Comparison of ENCODE assay signal across 36 mouse cellular contexts in the genomic region with DNA sequence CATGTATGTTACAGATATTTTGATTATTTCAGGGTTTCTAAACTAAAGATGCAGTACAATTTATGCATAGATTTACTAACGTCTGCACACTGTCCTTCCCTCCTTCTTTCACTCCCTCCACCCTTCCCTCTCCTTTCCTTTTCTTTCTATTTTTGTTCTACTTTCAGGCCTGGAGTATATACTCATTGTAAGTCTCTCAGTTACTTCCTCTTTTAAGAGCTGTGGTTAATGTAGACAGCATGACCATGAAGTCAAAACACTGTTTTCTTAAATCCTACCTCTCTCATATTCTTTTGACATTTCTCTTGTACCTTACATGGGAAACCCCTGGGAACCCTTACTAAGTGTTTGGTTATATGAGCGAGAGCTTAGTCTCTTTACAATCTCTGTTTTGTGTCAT. TPM values are rescaled to one million over a fixed set of nuclear protein-coding genes. Genes with fewer than 3 reads are reported as not detected.
"Had no signal": no experiment of that assay in that cellular context is flagged by ENCODE, and none has a peak within 500 bp of the region (broad histone marks: within the 10 kb centered on the region; RNA-seq: fewer than 3 reads in every experiment).

No protein-coding gene starts in this region.

- H3K4me2 ChIP-seq: heart, embryonic 12.5 days; hindbrain, embryonic 13.5 days; hindbrain, embryonic 15.5 days; limb, embryonic 13.5 days; limb, embryonic 15.5 days; liver, embryonic 12.5 days had no signal

- H3K27ac ChIP-seq: heart, embryonic 10.5 days; hindbrain, embryonic 13.5 days; hindbrain, embryonic 15.5 days; hindbrain, postnatal 0 days; layer of hippocampus, adult 2 months; limb, embryonic 13.5 days; limb, embryonic 15.5 days; liver, embryonic 12.5 days had no signal

- H3K36me3 ChIP-seq: heart, embryonic 10.5 days; heart, embryonic 12.5 days; hindbrain, embryonic 13.5 days; hindbrain, embryonic 15.5 days; limb, embryonic 13.5 days; limb, embryonic 15.5 days; liver, embryonic 12.5 days had no signal

- DNase-seq: gastrocnemius, postnatal 14 days; gastrocnemius, postnatal 36 days; heart, adult 18-20 months; heart, postnatal 10 days; heart, postnatal 4 days; kidney, adult 18-20 months; kidney, adult 8-10 months; kidney, postnatal 10 days; kidney, postnatal 25 days; kidney, postnatal 4 days; layer of hippocampus, postnatal 36 days; left cerebral cortex, postnatal 4 days had no signal

- H3K4me3 ChIP-seq: heart, embryonic 10.5 days; heart, embryonic 12.5 days; hindbrain, embryonic 13.5 days; hindbrain, embryonic 15.5 days; layer of hippocampus, adult 2 months; limb, embryonic 13.5 days; limb, embryonic 15.5 days; liver, embryonic 12.5 days had no signal

- ATAC-seq: hindbrain, postnatal 0 days; intestine, postnatal 0 days; liver, embryonic 12.5 days had no signal

- H3K27me3 ChIP-seq: heart, embryonic 12.5 days; hindbrain, embryonic 13.5 days; hindbrain, embryonic 15.5 days; limb, embryonic 13.5 days; limb, embryonic 15.5 days; liver, embryonic 12.5 days had no signal

- H3K9ac ChIP-seq: heart, embryonic 12.5 days; hindbrain, embryonic 13.5 days; hindbrain, embryonic 15.5 days; limb, embryonic 13.5 days; limb, embryonic 15.5 days; liver, embryonic 12.5 days had no signal

- H3K4me1 ChIP-seq: heart, embryonic 10.5 days; heart, embryonic 12.5 days; hindbrain, embryonic 13.5 days; hindbrain, embryonic 15.5 days; limb, embryonic 13.5 days; limb, embryonic 15.5 days; liver, embryonic 12.5 days had no signal

- H3K9me3 ChIP-seq: heart, embryonic 10.5 days; heart, embryonic 12.5 days; hindbrain, embryonic 13.5 days; hindbrain, embryonic 15.5 days; limb, embryonic 13.5 days; limb, embryonic 15.5 days; liver, embryonic 12.5 days had no signal

RNA-seq across cellular contexts. Expression of a gene that starts 48.3 kb away (rescaled TPM):
- total RNA-seq: gastrocnemius, adult 18-20 months; gastrocnemius, adult 8-10 months; gastrocnemius, postnatal 14 days; gastrocnemius, postnatal 36 days; heart, adult 18-20 months; heart, adult 8-10 months; heart, postnatal 10 days; heart, postnatal 25 days; heart, postnatal 4 days; hindbrain, postnatal 0 days; layer of hippocampus, adult 2 months; layer of hippocampus, postnatal 10 days; layer of hippocampus, postnatal 36 days; left cerebral cortex, adult 8-10 months; left cerebral cortex, postnatal 25 days; liver, adult 2 months had no signal
- polyA plus RNA-seq: gonadal fat pad, adult 2 months; heart, embryonic 10.5 days; heart, embryonic 12.5 days; heart, embryonic 14.5 days; heart, embryonic 16.5 days; hindbrain, embryonic 13.5 days; hindbrain, embryonic 15.5 days; hindbrain, postnatal 0 days; intestine, postnatal 0 days; kidney, embryonic 14.5 days; kidney, embryonic 16.5 days; limb, embryonic 11.5 days; limb, embryonic 13.5 days; limb, embryonic 15.5 days; liver, adult 2 months; liver, embryonic 12.5 days had no signal
